Mouse (Mus musculus) CD4-positive naive resting alpha-beta T cell, adult 57 days (primary cell): ENCODE measurements around the gene Vmn1r219. TPM values are rescaled to one million over a fixed set of nuclear protein-coding genes. Genes with fewer than 3 reads are reported as not detected.

Source experiments
- total RNA-seq: library from RNA; stranded (reverse); gene quantifications from one replicate; pipeline ENCODE4 v1.2.4, GENCODE M21; 2023

The Vmn1r219 gene
- not detected for total RNA-seq

GRCm38 (mm10) chr13:23159012-23159411 is at the start of gene Vmn1r219:
Gene Vmn1r219 (plus strand): TSS chr13:23159312.

GRCm38 (mm10) chr13:23118126-23118525 is 41.0 kb upstream of the Vmn1r219 start, which contains the start of gene Vmn1r217:
Gene Vmn1r217 (minus strand): TSS chr13:23118226.

GRCm38 (mm10) chr13:23133099-23133498 is 26.0 kb upstream of the Vmn1r219 start, which contains the start of gene Vmn1r218:
Gene Vmn1r218 (plus strand): TSS chr13:23133155.

GRCm38 (mm10) chr13:23187875-23188274 is 28.8 kb downstream of the Vmn1r219 start, which contains the start of gene Vmn1r220:
Gene Vmn1r220 (minus strand): TSS chr13:23187975.

GRCm38 (mm10) chr13:23213827-23214226 is 54.7 kb downstream of the Vmn1r219 start, which contains the start of gene Vmn1r221:
Gene Vmn1r221 (plus strand): TSS chr13:23214127.

Other genes starting within 250 kb of the Vmn1r219 start
- gene Vmn1r213, start 151.7 kb upstream of the Vmn1r219 start, total RNA-seq: not detected
- not detected for gene Vmn1r214, start 128.9 kb upstream of the Vmn1r219 start, total RNA-seq
- not detected for gene Vmn1r215, start 91.3 kb upstream of the Vmn1r219 start, total RNA-seq
- gene Vmn1r217, start 41.1 kb upstream of the Vmn1r219 start, total RNA-seq: not detected
- not detected for gene Vmn1r218, start 26.2 kb upstream of the Vmn1r219 start, total RNA-seq
- not detected for gene Vmn1r220, start 28.7 kb downstream of the Vmn1r219 start, total RNA-seq
- gene Vmn1r221, start 54.8 kb downstream of the Vmn1r219 start, total RNA-seq: not detected
- not detected for gene Vmn1r222, start 76.6 kb downstream of the Vmn1r219 start, total RNA-seq
- gene Vmn1r223, start 87.8 kb downstream of the Vmn1r219 start, total RNA-seq: not detected
- 19.2 TPM for gene Zfp322a, start 209.9 kb downstream of the Vmn1r219 start, total RNA-seq